Mouse (Mus musculus) right cerebral cortex, postnatal 4 days (tissue): ENCODE measurements around the gene Vsig10.
A peak's percentile ranks its signal among the peaks of the same experiment; 100 is the strongest.
"Not testable (repeated sequence)": the region's sequence is repeated elsewhere in the genome, so short reads cannot be mapped to it uniquely, and the experiment has no call there.

Experiments
- DNase-seq: peaks from one replicate; pipeline ENCODE4 v3.0.0-alpha.2; 2022

The Vsig10 gene

GRCm38 (mm10) chr5:117356365-117357128 lies 37.7 kb downstream of the Vsig10 start:
- peak; percentile 55 for DNase-seq

- peak; percentile 87 for DNase-seq
Measured at GRCm38 (mm10) chr5:117357129-117357477, 38.2 kb downstream of the Vsig10 start, which contains the start of gene Wsb2. TSS of gene Wsb2 (plus strand) at chr5:117357304.

GRCm38 (mm10) chr5:117357478-117358247 lies 38.8 kb downstream of the Vsig10 start:
- DNase-seq, result peak; percentile 40

GRCm38 (mm10) chr5:117358248-117358630 lies 39.4 kb downstream of the Vsig10 start:
- no peak for DNase-seq

GRCm38 (mm10) chr5:117358725-117359124 lies 39.8 kb downstream of the Vsig10 start:
- DNase-seq, result peak; percentile 92

- no peak for DNase-seq
Measured at GRCm38 (mm10) chr5:117359497-117360227, 40.8 kb downstream of the Vsig10 start.

- DNase-seq, result no peak
Measured at GRCm38 (mm10) chr5:117360228-117360515, 41.3 kb downstream of the Vsig10 start.

GRCm38 (mm10) chr5:117360631-117361541 lies 42.0 kb downstream of the Vsig10 start:
- DNase-seq, result no peak

- no peak for DNase-seq
Measured at GRCm38 (mm10) chr5:117361590-117361989, 42.7 kb downstream of the Vsig10 start.

- no peak for DNase-seq
Measured at GRCm38 (mm10) chr5:117363066-117363782, 44.3 kb downstream of the Vsig10 start.

- DNase-seq, result no peak
Measured at GRCm38 (mm10) chr5:117364821-117365220, 45.9 kb downstream of the Vsig10 start.

- DNase-seq, result no peak
Measured at GRCm38 (mm10) chr5:117365904-117366561, 47.1 kb downstream of the Vsig10 start.

GRCm38 (mm10) chr5:117367206-117367605 lies 48.3 kb downstream of the Vsig10 start:
- no peak for DNase-seq

- DNase-seq, result no peak
Measured at GRCm38 (mm10) chr5:117370592-117370991, 51.7 kb downstream of the Vsig10 start.

- DNase-seq, result no peak
Measured at GRCm38 (mm10) chr5:117373418-117373817, 54.5 kb downstream of the Vsig10 start.

GRCm38 (mm10) chr5:117374372-117375049 lies 55.6 kb downstream of the Vsig10 start:
- DNase-seq, result no peak

GRCm38 (mm10) chr5:117376331-117376761 lies 57.5 kb downstream of the Vsig10 start:
- no peak for DNase-seq

- DNase-seq, result not testable (repeated sequence)
Measured at GRCm38 (mm10) chr5:117377731-117378130, 58.8 kb downstream of the Vsig10 start.

- DNase-seq, result no peak
Measured at GRCm38 (mm10) chr5:117380199-117380598, 61.3 kb downstream of the Vsig10 start.

GRCm38 (mm10) chr5:117381785-117382184 lies 62.9 kb downstream of the Vsig10 start:
- no peak for DNase-seq

GRCm38 (mm10) chr5:117383198-117383597 lies 64.3 kb downstream of the Vsig10 start:
- DNase-seq, result no peak
